Mouse (Mus musculus) right cerebral cortex, postnatal 10 days (tissue): Measurements from ENCODE around the gene Gm884.

Source experiments
- DNase-seq, 2 experiments: peaks; one replicate each; pipeline ENCODE4 v3.0.0; 2021; ENCODE audit warnings: low spot score in 2 of 2

Gene Gm884

DNA sequence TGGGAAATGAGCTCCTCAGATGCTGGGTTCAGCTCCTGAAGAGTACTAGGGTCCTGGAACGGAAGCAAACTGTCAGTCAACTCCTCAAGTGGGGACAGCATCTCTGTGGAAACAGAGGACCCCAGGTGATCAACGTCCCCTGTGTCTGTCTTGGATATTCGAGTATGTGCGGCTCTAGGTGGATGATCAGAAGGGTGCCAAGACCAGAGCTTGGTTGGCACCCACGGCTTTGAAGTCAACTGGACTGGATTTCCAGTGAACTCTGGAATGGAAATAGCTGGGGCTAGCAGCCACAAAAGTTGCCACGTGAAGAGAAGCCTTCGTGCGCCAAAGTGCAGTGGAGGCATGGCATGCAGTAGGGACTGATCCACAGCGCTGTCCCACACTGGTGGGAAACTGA is at the start of gene Gm884:
Gene Gm884, minus strand, starts transcription at position 101 of the 400 bp plus-strand sequence.
- DNase-seq = no peak

DNA sequence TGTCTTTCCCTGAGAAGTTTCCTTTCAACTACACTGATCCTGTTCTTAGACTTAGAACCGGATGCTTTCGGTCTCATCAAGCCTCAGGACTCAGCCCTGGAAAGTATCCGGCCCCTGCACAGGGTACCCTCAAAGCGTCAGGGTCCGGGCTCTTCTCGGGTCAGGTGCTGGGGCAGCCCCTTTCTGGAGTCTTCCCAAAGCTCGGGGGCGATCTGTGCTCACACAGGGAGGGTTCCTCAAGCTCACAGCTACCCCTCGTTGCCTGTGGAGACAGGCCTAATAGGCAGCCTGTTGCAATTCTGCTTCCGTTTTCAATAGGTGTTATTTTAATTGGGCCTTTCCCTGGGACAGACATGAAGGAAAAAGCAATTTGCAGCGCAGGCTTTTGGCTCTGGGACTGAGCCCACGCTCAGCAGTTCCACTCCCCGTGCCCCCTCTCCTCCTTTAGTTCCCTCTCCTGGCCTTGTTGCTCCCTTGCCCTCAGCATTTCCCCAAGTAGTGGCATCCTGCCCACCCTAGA is 46.0 kb upstream of the Gm884 start:
- no peak for DNase-seq

DNA sequence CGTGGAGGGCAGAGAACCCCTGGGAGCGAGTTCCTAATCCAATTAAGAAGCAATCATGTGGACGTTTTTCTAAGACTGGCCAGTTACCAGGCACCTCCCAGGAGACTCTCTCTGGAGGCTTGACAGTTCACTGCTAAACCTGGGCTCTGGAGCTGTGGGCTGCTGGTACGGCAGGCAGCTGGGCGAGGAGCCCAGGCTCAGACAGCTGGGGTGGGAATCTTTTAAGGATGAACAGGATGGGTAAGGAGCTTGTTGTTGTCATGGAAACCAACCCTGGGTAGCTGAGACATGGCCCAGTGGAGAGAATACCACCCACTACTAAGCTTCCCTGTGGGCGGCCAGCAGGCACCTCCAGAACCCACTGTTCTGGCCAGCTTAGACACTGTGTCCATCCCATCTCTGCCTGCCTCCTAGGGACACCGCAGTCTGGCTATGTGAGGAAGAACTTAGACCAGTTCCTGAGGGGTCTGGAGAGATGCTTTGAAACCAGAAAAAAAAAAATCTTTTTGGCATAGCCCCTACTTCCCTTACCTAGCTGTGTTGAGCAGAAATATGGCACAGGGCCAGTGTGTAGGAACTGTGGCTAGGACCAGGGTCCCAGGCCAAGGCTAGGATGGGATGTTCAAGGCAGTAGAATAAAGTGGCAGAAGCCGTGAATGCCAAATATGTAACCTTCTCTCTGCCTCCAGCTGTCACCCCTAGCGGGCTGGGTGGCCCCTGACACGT is 45.4 kb upstream of the Gm884 start:
- DNase-seq = peak; percentile 91 to 95

DNA sequence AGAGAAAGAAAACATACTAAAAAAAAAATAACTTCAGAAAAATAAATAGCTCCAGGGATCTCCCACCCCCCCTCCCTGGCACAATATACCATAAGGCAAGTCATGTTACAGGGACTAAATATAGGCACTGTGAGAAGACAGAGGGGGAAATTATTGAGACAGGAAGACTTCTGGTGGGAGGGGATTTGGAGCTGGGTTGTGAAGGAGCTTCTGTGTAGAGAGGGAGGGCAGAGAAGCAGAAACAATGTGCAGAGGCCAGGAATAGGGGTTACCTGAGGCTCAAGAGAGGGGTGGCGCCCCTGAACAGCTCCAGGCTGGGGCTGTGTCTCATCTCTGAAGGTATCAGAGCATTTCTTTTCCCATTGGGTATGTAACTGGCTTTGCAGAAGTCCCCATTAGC is 44.8 kb upstream of the Gm884 start:
- DNase-seq = peak in 1 of 2 experiments; percentile 60

DNA sequence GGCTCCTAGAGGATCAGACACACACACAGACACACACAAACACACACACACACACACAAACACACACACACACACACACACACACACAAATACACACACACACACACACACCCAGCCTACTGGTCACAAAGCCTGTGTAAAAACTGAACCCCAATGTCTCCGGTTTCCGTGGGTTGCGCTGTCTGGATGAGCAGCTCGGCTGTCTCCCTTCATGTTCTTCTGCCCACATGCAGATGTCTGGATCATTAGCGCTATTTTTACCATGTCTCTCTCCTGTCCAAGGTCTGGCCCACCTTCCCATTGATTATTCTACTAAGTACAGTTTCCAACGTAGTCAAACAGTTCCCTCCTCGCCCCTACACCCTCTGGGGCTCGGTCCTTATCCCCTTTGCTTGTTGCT is 42.2 kb upstream of the Gm884 start:
- no peak for DNase-seq

DNA sequence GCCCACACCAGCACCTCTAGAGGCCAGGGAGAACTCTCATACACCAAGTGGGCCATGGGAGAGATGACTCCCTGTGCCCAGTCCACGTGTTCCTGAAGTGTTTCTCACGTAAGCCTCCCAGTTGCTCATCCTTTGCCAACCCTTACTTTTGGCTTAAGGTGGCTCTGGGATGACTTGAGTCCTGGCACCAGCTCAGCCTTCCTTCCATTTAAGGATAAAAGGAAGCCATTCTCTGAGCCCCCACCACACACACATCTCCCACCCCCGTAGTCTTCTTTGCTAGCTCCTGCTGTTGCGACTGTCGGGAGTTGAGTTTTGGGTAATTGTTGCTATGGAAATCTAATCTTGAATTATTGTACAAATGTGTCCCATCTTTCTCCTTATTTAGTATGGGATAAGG is 41.6 kb upstream of the Gm884 start:
- DNase-seq = peak; percentile 89 to 93

DNA sequence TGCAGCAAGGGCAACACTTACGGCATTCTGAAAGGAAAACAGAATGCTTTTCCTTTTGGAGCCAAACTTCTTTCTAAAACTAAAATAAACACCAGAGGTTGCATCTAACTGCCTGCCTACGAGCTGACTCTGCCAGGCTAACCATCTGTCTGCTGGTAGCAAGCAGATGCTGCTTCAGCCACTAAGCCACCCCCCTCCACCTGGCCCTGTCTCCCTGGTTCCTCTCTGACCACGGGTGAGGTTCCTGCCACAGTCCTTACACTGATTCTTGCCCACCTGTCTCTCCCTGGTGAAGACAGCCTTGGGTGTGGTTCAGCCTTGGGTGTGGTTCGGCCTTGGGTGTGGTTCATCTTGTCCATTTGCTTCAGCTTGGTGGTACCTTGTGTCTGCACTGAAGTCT is 40.9 kb upstream of the Gm884 start:
- DNase-seq = peak; percentile 67 to 81

DNA sequence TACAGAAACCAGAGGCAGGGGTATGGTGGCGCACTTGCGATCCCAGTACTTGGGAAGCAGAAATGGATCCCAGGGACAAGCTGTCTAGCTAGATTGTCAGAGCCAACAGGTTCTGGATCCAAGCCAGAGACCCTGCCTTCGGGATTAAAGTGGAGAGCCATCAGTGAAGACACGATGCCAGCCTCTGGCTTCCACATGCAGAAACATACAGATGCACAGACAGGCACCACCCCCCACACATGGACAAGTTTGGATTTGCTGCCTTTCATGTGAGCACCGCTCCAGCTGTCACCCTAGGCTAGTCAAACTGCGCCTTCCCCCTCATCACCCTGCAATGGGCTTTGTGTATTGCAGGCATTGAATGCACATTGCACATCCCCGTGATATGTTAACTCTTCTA is 37.2 kb upstream of the Gm884 start:
- DNase-seq = peak in 1 of 2 experiments; percentile 44

DNA sequence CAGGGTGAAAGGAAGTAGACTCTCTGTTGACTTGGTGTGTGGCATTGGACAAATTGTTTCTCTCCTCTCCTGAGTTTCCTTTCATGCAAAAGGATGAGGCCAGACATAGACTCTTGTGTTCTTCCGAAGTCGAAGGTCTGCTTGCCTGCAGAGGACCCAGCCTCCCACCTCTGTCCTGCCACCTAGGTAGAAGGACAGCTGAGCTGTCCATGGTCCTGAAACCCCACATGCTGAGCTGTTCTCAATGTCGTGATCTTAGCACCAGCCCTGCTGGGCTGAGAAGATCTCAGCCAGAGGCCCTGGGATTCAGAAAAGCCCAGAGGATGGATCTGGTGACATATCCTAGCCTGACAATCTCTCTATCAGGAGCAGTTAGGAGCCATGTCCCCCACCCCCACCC is 35.6 kb upstream of the Gm884 start:
- DNase-seq = no peak

DNA sequence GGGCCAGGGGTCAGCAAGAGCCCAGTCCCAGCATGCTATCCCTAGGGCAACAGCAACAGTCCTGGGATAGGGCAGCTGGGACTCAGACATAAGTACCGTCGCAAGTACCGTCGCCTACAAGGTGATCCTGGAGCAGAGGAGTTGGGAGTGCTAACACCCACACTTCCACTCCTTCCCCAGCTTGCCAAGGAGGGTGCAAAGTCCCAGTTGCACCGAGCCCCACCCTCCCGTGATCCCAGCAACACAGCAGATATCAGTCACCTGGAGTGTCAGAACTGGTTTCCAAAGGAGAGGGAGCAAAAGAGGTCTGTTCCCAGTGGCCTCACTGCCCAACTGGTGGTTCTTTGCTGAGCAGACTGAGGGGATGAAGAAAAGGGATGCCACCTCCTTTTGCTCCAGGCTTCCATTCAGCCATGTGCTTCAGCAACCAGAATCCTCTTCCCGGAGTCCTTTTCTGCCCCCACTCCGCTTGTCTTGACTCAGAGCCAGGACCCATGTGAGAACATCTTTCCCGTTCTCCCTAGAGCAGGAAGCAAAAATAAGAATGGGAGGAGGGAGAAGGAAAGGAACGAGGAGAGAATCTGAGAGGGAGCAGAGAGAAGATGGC is 32.5 kb upstream of the Gm884 start:
- peak; percentile 83 for DNase-seq

DNA sequence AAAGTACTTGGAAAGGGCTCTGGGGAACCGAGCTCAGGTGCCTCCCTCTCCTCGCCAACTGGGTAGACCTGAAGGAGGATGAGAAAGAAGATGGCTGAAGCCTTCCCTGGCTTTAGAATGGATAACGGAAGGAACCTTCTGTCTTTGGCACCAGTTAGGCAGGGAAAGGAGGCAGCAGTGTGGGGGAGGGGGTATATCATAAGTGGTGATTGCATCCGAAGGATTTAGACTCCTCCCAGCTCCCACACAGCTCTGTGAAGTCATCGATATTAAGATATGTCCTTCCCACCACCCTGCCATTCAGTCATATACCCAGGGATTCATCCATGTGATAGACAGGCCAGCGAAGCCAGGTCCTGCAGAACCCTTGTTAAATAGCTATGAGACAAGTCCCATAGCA is 30.5 kb upstream of the Gm884 start:
- peak in 1 of 2 experiments; percentile 64 for DNase-seq

DNA sequence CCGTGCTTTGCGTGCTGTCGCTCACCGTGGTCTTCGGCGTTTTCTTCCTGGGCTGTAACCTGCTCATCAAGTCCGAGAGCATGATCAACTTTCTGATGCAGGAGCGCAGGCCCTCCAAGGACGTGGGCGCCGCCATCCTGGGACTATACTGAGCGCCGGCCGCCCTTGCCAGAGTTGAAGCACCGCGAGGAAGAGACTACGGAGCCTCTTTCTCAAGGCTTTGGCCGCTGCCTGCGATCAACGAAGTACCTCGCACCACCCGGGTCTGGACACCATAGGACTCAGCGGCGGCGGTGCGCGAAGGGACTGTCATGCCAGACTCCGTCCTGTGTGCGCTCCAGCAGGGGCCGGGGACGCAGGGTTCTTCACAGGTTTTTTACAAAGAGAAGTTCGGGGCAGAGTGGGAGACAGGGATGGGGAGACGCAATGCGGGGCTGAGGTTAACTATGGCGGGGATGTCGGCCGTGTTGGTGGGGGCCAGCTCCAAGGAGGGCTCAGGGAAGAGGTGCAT is 29.1 kb upstream of the Gm884 start:
- DNase-seq = peak in 1 of 2 experiments; percentile 46

DNA sequence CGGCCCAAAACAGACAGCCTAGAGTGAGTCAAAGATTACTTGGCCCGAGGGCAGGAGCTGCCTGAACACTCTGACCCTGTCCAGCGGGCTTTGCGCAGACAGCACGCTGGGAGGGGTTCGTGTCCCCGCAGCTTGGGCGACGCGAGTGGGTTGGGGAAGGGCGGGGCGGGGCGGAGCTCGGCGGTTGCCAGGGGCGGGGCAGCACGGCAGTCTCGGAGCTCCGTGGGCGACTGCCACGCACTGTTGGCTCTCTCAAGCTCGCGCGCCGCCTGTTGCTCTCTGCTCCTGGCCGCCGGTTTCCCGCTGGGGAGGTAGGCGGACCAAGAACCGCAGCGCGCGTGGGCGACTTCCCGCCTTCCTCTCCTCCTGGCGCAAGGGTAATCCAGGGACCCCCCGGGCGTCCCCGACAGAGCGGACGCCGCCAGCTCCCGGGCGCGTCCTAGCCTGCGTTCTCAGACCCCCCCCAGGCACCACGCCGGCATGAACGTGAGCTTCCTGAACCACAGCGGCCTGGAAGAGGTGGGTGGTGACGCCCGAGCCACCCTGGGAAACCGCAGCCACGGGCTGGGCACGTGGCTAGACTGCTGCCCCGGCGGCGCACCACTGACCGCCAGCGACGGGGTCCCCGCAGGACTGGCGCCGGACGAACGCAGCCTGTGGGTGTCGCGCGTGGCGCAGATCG is 28.5 kb upstream of the Gm884 start, which contains the start of gene Rprml:
Gene Rprml, plus strand, starts transcription at position 270 of the 682 bp plus-strand sequence.
- peak; percentile 92 to 95 for DNase-seq

DNA sequence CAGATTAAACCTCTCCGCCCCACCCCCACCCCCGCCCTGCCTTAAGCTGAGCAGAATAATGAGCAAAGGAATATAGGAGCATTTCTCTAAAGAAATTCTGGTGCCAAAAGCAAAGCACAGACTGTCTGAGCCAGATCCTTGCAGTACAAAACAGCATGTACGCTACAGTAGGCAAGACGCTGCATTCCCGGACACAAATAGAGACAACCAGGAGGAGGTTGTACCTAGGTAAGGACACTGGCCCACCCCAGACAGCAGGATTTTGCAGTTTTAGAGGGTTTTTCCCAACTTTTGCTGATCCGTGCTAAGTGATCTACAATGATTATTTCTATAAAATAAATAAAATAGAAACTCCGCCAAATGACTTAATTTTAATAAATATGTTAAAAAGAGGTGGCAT is 27.7 kb upstream of the Gm884 start:
- peak; percentile 43 to 62 for DNase-seq

DNA sequence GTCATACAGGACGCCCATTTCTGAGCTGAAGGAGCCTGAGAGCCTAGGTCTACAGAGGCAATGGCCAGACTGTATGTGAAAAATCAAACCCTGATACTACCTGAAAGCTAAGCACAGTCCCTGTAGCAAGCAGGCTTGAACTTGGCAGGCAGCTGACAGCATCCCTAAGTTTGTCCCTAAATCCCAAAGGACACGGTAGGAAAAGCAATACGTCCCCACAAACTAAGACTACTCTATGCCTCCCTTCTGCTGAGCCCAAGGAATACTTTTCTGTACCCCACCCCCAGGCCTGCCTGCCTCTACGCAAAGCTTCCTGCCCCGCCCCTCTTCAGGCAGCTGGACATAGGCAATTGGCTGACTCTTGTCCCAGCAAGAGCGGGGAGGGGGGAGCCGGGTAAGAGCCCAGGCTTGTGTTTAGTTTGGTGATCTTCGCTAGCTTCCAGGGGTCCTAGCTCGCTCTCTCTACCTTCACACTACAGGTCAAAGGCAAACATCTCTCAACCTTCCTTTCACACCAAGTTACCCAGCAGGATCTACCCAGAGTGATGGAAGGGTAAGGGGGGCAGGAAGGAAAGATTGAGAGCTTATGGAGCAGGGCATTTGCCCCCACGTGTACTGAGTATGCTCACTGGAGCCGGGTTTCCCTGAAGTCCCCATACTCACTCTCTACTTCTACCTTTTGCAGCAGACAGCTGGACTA is 27.1 kb upstream of the Gm884 start:
- peak in 1 of 2 experiments; percentile 36 for DNase-seq

DNA sequence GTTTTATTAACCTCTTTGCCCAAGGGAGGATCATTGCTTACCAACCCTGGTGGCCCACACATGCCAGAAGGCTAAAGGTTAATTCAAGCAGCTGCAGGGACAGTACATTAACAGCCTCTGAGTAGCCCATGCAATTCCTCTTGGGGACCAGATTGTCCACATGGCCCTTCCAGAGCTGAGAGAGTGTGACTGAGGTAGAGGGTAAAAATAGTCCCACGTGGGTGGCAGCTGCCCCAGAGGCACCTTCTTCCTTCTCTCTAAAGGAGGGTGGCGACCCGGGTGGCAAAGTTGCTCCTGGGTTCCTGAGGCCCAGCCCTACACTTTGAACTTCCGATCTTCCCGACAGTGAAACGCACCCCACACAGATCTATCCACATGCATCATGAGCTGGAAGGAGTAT is 25.4 kb upstream of the Gm884 start:
- peak in 1 of 2 experiments; percentile 16 for DNase-seq

DNA sequence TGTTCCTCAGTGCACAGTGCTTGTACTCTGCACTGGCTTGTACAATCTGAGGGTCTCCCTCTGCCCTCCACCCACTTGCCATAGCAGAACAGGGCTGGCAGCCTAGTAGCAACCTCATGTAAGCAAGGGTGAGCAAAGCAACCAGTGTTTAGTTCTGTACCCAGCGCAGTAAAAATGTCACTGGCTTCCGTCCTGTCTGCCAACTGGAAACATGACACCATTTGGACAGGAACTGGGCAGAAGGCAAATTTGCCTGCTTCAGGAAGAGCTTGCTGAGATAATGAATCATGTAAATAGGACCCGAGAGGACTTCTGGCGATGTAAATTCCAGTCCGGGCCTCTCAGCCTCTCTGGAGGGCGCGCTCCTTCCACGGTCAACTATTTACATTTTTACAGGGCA is 24.8 kb upstream of the Gm884 start:
- DNase-seq = peak in 1 of 2 experiments; percentile 21

DNA sequence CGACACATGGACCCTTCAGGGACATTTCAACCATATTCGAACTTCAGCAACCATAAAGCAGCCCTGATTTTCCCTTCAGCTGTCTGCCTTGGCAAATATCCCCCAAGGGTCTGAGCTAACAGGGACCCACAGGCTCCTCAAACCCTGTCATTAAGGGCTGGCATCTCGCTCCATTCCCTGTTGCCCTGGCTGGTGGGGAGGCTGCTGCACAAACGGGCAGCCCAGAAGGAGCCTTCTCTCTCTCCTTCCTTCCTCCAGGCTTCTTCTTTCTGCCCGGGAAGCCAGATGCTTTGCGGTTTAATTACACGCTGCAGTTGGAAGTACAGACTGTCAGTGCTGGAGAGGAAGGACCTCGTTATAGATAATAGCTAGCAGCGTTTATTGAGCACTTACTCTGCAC is 22.3 kb upstream of the Gm884 start:
- peak; percentile 39 to 43 for DNase-seq

DNA sequence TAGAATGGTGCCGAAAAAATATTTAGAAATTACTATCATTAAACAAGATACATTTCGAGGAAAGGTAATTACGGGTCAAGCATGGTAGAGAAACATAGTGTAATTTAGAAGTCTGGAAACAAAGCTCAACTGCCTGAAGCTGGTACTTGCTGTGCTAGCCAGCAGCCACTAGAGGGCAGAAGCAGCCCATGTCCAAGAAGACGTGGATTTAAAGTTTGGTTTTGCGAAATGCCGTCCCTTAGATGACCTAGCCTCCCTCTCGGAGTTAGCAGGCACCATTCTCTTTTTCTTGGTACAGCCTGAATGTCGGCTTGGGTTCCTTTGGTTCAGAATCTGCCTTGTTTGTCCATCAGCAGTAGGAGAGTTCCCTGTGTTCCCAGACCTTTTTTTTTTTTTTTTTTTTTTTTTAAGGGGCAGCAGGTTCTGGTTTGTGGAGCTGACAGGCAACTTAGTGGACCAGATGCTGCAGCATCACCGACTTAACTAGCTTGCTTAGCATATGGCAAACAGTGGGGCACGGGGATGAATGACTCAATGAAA is 18.5 kb upstream of the Gm884 start:
- DNase-seq = peak; percentile 71 to 82

DNA sequence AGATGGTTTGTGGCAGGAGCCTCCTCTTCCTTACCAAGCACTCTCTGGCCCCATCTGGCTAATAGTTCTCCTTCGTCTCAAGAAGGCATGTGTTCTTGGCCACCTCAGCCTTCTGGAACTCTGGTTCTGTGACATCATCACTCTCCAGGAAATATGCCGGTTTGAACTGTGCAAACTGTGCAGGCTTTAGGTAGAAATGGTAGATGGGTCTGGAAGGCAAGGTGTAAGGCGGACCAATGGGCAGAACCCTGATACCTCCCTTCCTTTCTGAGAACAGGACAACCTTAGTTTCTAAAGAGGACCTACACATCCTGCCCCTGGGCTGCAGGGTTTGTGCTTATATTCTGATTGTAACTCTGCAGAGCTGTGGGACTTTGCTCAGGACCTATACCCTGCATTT is 17.9 kb upstream of the Gm884 start, which contains the start of gene Lyzl6:
Gene Lyzl6, minus strand, starts transcription at position 101 of the 400 bp plus-strand sequence.
- DNase-seq = no peak

DNA sequence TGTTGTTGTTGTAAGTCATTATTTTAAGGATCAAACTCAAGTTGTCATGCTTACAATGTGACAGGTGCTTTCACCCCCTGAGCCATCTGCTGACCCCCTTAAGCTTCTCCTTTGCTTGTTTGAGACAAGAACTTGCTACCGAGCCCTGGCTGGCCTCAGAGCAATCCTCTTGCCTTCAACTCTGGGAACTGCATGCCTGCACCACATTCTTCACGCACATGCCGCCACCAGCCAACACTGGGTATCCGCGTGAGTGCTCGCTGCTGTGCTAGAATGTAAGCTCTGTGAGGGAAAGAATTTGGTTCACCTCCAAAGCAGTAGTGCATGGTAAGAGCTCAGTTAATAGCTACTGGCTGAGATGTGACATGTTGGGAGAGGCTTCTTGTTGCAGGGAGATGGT is 15.3 kb upstream of the Gm884 start:
- DNase-seq = no peak
